Mouse (Mus musculus): ENCODE data around the gene Peli2. TPM values are rescaled to one million over a fixed set of nuclear protein-coding genes. Genes with fewer than 3 reads are reported as not detected.

Peli2 gene
- polyA plus RNA-seq, 1 experiment: not detected

- TF ChIP-seq CTCF (IDR thresholded peaks at IDR 0.05; ENCODE audit: insufficient read depth, low read depth, low read length) (no peak), POLR2A (IDR thresholded peaks at IDR 0.05; ENCODE audit: insufficient read depth, low read depth, low read length) (no peak)
- H3K27ac ChIP-seq (ENCODE audit: insufficient read depth, low read depth, low read length): no peak overlapping the region
- no peak overlapping the region for H3K4me3 ChIP-seq (ENCODE audit: insufficient read depth, low read depth, low read length)
- H3K4me1 ChIP-seq (ENCODE audit: control insufficient read depth, insufficient read depth, low read length): peaks cover 20% of the 10 kb centered on the region
- WGBS: 74% methylated on average over 6 of the region's 6 CpGs
Observed at GRCm38 (mm10) chr14:48186302-48186701, 65.7 kb downstream of the Peli2 start.

GRCm38 (mm10) chr14:48187100-48187499 lies 66.5 kb downstream of the Peli2 start:
- Histone ChIP-seq H3K4me3 (ENCODE audit: insufficient read depth, low read depth, low read length) (no peak overlapping the region), H3K27ac (ENCODE audit: insufficient read depth, low read depth, low read length) (no peak overlapping the region), H3K4me1 (ENCODE audit: control insufficient read depth, insufficient read depth, low read length) (peaks cover 26% of the 10 kb centered on the region)
- TF ChIP-seq CTCF (IDR thresholded peaks at IDR 0.05; ENCODE audit: insufficient read depth, low read depth, low read length) (no peak), POLR2A (IDR thresholded peaks at IDR 0.05; ENCODE audit: insufficient read depth, low read depth, low read length) (no peak)
- 72% methylated on average over 9 of the region's 9 CpGs for WGBS

- no peak overlapping the region for H3K4me3 ChIP-seq (ENCODE audit: insufficient read depth, low read depth, low read length)
- WGBS: 39% methylated on average over 8 of the region's 8 CpGs
- no peak overlapping the region for H3K27ac ChIP-seq (ENCODE audit: insufficient read depth, low read depth, low read length)
- peaks cover 33% of the 10 kb centered on the region for H3K4me1 ChIP-seq (ENCODE audit: control insufficient read depth, insufficient read depth, low read length)
- no peak for TF ChIP-seq CTCF (IDR thresholded peaks at IDR 0.05; ENCODE audit: insufficient read depth, low read depth, low read length)
- no peak for TF ChIP-seq POLR2A (IDR thresholded peaks at IDR 0.05; ENCODE audit: insufficient read depth, low read depth, low read length)
Observed at GRCm38 (mm10) chr14:48189330-48189729, 68.7 kb downstream of the Peli2 start.

GRCm38 (mm10) chr14:48190946-48191345 lies 70.3 kb downstream of the Peli2 start:
- Histone ChIP-seq H3K4me3 (ENCODE audit: insufficient read depth, low read depth, low read length) (no peak overlapping the region), H3K4me1 (ENCODE audit: control insufficient read depth, insufficient read depth, low read length) (peaks cover 29% of the 10 kb centered on the region), H3K27ac (ENCODE audit: insufficient read depth, low read depth, low read length) (0 out of 2 replicates have a peak overlapping the region, but pooled peaks have one; percentile 9)
- no peak for TF ChIP-seq CTCF (IDR thresholded peaks at IDR 0.05; ENCODE audit: insufficient read depth, low read depth, low read length)
- TF ChIP-seq POLR2A (IDR thresholded peaks at IDR 0.05; ENCODE audit: insufficient read depth, low read depth, low read length): no peak
- WGBS: 83% methylated on average over 5 of the region's 5 CpGs

GRCm38 (mm10) chr14:48191925-48192324 lies 71.3 kb downstream of the Peli2 start:
- Histone ChIP-seq H3K4me3 (ENCODE audit: insufficient read depth, low read depth, low read length) (no peak overlapping the region), H3K4me1 (ENCODE audit: control insufficient read depth, insufficient read depth, low read length) (peaks cover 27% of the 10 kb centered on the region), H3K27ac (ENCODE audit: insufficient read depth, low read depth, low read length) (no peak overlapping the region)
- TF ChIP-seq POLR2A (IDR thresholded peaks at IDR 0.05; ENCODE audit: insufficient read depth, low read depth, low read length) (no peak), CTCF (IDR thresholded peaks at IDR 0.05; ENCODE audit: insufficient read depth, low read depth, low read length) (no peak)
- 70% methylated on average over 3 of the region's 3 CpGs for WGBS

GRCm38 (mm10) chr14:48196804-48197203 lies 76.2 kb downstream of the Peli2 start:
- Histone ChIP-seq H3K27ac (ENCODE audit: insufficient read depth, low read depth, low read length) (no peak overlapping the region), H3K4me3 (ENCODE audit: insufficient read depth, low read depth, low read length) (no peak overlapping the region), H3K4me1 (ENCODE audit: control insufficient read depth, insufficient read depth, low read length) (peaks cover 37% of the 10 kb centered on the region)
- 30% methylated on average over 5 of the region's 5 CpGs for WGBS
- TF ChIP-seq CTCF (IDR thresholded peaks at IDR 0.05; ENCODE audit: insufficient read depth, low read depth, low read length): no peak
- TF ChIP-seq POLR2A (IDR thresholded peaks at IDR 0.05; ENCODE audit: insufficient read depth, low read depth, low read length): no peak

GRCm38 (mm10) chr14:48197287-48197686 lies 76.7 kb downstream of the Peli2 start:
- TF ChIP-seq CTCF (IDR thresholded peaks at IDR 0.05; ENCODE audit: insufficient read depth, low read depth, low read length) (no peak), POLR2A (IDR thresholded peaks at IDR 0.05; ENCODE audit: insufficient read depth, low read depth, low read length) (no peak)
- Histone ChIP-seq H3K4me3 (ENCODE audit: insufficient read depth, low read depth, low read length) (no peak overlapping the region), H3K4me1 (ENCODE audit: control insufficient read depth, insufficient read depth, low read length) (peaks cover 41% of the 10 kb centered on the region), H3K27ac (ENCODE audit: insufficient read depth, low read depth, low read length) (no peak overlapping the region)
- 52% methylated on average over 7 of the region's 7 CpGs for WGBS

GRCm38 (mm10) chr14:48198190-48198954 lies 77.7 kb downstream of the Peli2 start:
- Histone ChIP-seq H3K4me1 (ENCODE audit: control insufficient read depth, insufficient read depth, low read length) (peaks cover 40% of the 10 kb centered on the region), H3K4me3 (ENCODE audit: insufficient read depth, low read depth, low read length) (no peak overlapping the region), H3K27ac (ENCODE audit: insufficient read depth, low read depth, low read length) (peak overlapping the region; percentile 17; the same call in 1 of the 2 replicates)
- TF ChIP-seq POLR2A (IDR thresholded peaks at IDR 0.05; ENCODE audit: insufficient read depth, low read depth, low read length) (no peak), CTCF (IDR thresholded peaks at IDR 0.05; ENCODE audit: insufficient read depth, low read depth, low read length) (no peak)
- WGBS: 38% methylated on average over 8 of the region's 8 CpGs

GRCm38 (mm10) chr14:48198957-48199356 lies 78.3 kb downstream of the Peli2 start:
- 38% methylated on average over 16 of the region's 16 CpGs for WGBS
- TF ChIP-seq CTCF (IDR thresholded peaks at IDR 0.05; ENCODE audit: insufficient read depth, low read depth, low read length) (no peak), POLR2A (IDR thresholded peaks at IDR 0.05; ENCODE audit: insufficient read depth, low read depth, low read length) (no peak)
- peaks cover 40% of the 10 kb centered on the region for H3K4me1 ChIP-seq (ENCODE audit: control insufficient read depth, insufficient read depth, low read length)
- H3K27ac ChIP-seq (ENCODE audit: insufficient read depth, low read depth, low read length): peak overlapping the region; percentile 34; the same call in 1 of the 2 replicates
- no peak overlapping the region for H3K4me3 ChIP-seq (ENCODE audit: insufficient read depth, low read depth, low read length)

All from olfactory bulb, adult 2 months (tissue).